Mouse (Mus musculus) stomach, embryonic 15.5 days (tissue): ENCODE measurements around the gene Ube2n. TPM values are rescaled to one million over a fixed set of nuclear protein-coding genes. Genes with fewer than 3 reads are reported as not detected.
"Not testable (repeated sequence)": the region's sequence is repeated elsewhere in the genome, so short reads cannot be mapped to it uniquely, and the experiment has no call there.

Source experiments
- ATAC-seq: fragments of 200-750 bp; cut with Nextera tagmentation; 2 replicates; pipeline ENCODE4 v1.8.0; 2017; ENCODE audit warnings: low read depth, moderate number of reproducible peaks, moderate TSS enrichment; ENCODE audit not compliant: insufficient read depth, low FRiP score
- H3K27ac ChIP-seq: fragments of 300-500 bp; sonication (generic); 2 replicates; pipeline ENCODE4 v1.5.1; 2015; ENCODE audit warnings: mild to moderate bottlenecking, inconsistent platforms
- H3K27me3 ChIP-seq: fragments of 300-500 bp; sonication (generic); replicated peaks from 2 replicates; pipeline ENCODE4 v1.6.1; 2015; ENCODE audit warnings: inconsistent platforms
- H3K36me3 ChIP-seq: fragments of 300-500 bp; sonication (generic); 2 replicates; pipeline ENCODE4 v1.6.1; 2015; ENCODE audit warnings: inconsistent platforms
- H3K4me1 ChIP-seq: fragments of 300-500 bp; sonication (generic); 2 replicates; pipeline ENCODE4 v1.6.1; 2015; ENCODE audit warnings: inconsistent platforms
- H3K4me2 ChIP-seq: fragments of 300-500 bp; sonication (generic); 2 replicates; pipeline ENCODE4 v1.6.1; 2015; ENCODE audit warnings: mild to moderate bottlenecking, inconsistent platforms
- H3K4me3 ChIP-seq: fragments of 300-500 bp; sonication (generic); replicated peaks from 2 replicates; pipeline ENCODE4 v1.5.1; 2015; ENCODE audit warnings: inconsistent platforms
- H3K9ac ChIP-seq: fragments of 300-500 bp; sonication (generic); 2 replicates; pipeline ENCODE4 v1.6.1; 2015; ENCODE audit warnings: inconsistent platforms
- H3K9me3 ChIP-seq: fragments of 300-500 bp; sonication (generic); 2 replicates; pipeline ENCODE4 v1.6.1; 2016; ENCODE audit warnings: inconsistent platforms
- WGBS: fragments of 180-500 bp; shearing (Covaris S2); methylation state at CpG from one replicate; pipeline ENCODE4 v1.1.7; 2015; 5-methylcytosine and 5-hydroxymethylcytosine counted together
- polyA plus RNA-seq: library from polyadenylated mRNA; unstranded; fragments of >200 nt; fragmentation: Nextera tagmentation; extraction: Ambion mirVana; gene quantifications from 2 replicates; pipeline ENCODE4 v1.2.1, GENCODE M21; 2015

Ube2n gene
- polyA plus RNA-seq, 1 experiment from 2014 or later = 284 TPM

DNA sequence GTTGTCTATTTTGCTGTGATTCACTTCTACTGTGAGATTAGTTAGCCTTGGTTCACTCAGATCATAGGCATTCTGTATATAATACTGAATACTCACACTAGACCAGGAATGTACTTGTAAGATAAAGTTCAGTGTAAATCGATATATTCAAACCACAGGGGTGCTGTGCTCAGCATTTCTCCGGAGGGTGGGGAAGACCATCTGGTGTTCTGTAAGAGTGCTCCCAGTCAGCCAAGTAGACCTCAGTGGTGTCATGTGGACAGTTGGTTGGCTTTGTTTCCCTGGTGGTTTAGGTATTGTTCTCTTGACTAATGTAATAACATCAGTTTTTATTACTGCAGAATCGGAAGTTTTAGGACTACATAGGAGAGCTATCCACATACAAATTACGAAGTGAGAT, 30.1 kb downstream of the Ube2n start:
- Histone ChIP-seq H3K4me3 (no peak overlapping the region), H3K27ac (no peak overlapping the region), H3K27me3 (no peaks in the 10 kb centered on the region), H3K4me2 (no peak overlapping the region), H3K36me3 (peaks cover 16% of the 10 kb centered on the region), H3K9ac (no peak overlapping the region), H3K9me3 (no peaks in the 10 kb centered on the region), H3K4me1 (no peaks in the 10 kb centered on the region)
- ATAC-seq = no peak
- 63% methylated on average over 4 of the region's 4 CpGs for WGBS

DNA sequence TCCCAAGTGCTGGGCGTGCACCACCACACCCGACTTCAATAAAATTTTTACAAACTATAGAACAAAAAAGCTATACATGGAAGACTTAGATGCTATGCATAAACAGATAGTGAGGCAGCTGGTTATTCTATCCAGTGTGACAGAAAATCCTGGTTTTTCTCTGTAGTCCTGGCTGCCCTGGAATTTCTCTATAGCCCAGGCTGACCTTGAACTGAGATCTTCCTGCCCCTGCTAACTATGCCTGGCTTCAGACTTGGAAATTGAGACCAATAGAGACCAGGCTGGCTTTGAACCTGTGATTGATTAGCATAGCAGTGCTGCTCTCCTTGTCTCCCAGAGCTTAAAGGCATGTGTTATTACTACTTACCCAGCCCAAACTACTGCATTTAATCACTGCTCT, 31.2 kb downstream of the Ube2n start:
- ATAC-seq = no peak
- Histone ChIP-seq H3K9ac (no peak overlapping the region), H3K4me1 (no peaks in the 10 kb centered on the region), H3K9me3 (no peaks in the 10 kb centered on the region), H3K4me2 (no peak overlapping the region), H3K4me3 (no peak overlapping the region), H3K36me3 (peaks cover 18% of the 10 kb centered on the region), H3K27ac (no peak overlapping the region), H3K27me3 (no peaks in the 10 kb centered on the region)
- WGBS = 89% methylated on average over 2 of the region's 2 CpGs

DNA sequence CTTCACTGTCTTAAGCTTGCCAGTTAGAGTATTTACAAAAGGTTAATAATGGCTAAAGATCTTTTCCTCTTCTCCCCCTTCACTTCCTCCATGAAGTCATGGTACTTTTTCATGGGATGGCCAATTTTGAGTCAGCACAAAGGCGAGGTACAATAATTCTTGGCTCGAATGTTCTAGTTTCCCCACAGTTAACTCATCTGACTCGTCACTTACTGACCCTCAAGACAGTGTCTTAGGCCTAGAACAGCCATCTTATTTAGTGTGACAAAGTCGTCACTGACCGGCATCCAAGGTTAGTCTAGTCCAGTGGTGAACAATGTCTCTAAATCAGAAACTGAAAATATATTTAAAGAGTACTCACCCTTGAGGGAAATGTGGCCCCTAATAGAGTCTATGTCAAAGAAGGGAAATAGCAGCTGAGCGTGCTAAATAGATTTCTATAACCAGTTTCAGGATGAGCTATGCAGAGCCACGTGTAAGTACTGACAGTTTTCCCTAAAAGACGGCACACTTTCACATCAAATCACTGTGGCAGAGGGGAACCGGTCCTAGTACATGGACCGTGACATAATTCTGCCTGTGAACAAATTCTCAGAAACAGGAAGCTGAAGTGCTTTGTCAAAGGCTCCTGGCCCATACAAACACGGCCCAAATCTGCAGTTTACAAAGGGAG, 33.3 kb downstream of the Ube2n start:
- no peak for ATAC-seq
- H3K4me3 ChIP-seq = no peak overlapping the region
- no peak overlapping the region for H3K4me2 ChIP-seq
- H3K27me3 ChIP-seq = no peaks in the 10 kb centered on the region
- 81% methylated on average over 11 of the region's 11 CpGs for WGBS
- no peaks in the 10 kb centered on the region for H3K9me3 ChIP-seq
- no peak overlapping the region for H3K27ac ChIP-seq
- no peaks in the 10 kb centered on the region for H3K4me1 ChIP-seq
- H3K36me3 ChIP-seq = peaks cover 18% of the 10 kb centered on the region
- no peak overlapping the region for H3K9ac ChIP-seq

DNA sequence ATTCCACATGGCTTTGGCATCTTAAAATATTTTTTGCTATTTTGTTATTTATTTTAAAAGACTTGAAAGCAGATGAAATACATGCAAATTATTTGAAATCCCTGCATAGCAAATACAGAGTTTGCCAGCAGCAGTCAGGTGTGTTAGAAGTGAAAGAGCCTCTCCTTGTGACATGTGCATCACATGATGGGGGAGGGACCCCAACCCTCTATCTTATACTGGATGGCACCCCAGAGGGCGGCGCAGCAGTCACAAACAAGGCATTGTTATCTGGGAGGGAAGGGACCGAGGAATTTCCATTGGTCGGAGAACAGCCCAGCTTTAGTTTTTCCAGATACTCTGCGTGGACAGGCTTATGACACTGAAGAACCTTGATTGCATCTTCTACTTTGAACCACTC, 34.1 kb downstream of the Ube2n start:
- H3K27ac ChIP-seq, H3K9ac ChIP-seq, H3K9me3 ChIP-seq, ATAC-seq, H3K4me2 ChIP-seq, H3K4me1 ChIP-seq, H3K4me3 ChIP-seq, H3K27me3 ChIP-seq: not testable (repeated sequence)
- WGBS = 71% methylated on average over 5 of the region's 5 CpGs
- peaks cover 18% of the 10 kb centered on the region for H3K36me3 ChIP-seq

DNA sequence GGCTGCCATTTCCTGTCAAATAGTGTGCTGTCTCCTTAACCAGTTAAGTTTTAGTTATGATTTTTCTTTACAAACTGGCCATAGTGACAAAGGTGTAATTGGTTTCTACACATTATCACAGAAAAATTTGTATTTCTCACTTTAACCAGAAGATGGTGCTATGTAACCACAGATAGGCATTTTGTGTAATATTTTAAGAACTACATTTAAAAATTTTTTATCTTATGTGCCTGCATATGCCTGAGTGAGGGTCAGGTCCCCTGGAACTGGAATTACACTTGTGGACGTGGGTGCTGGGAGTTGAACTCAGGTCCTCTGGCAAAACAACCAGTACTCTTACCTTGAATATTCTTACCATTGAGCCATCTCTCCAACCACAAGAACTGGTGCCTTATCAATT, 35.6 kb downstream of the Ube2n start:
- Histone ChIP-seq H3K4me2 (no peak overlapping the region), H3K4me1 (no peaks in the 10 kb centered on the region), H3K9ac (no peak overlapping the region), H3K36me3 (peaks cover 18% of the 10 kb centered on the region), H3K27ac (no peak overlapping the region), H3K27me3 (no peaks in the 10 kb centered on the region), H3K9me3 (no peaks in the 10 kb centered on the region), H3K4me3 (no peak overlapping the region)
- ATAC-seq = no peak
- 50% methylated on average over 1 of the region's 1 CpGs for WGBS

DNA sequence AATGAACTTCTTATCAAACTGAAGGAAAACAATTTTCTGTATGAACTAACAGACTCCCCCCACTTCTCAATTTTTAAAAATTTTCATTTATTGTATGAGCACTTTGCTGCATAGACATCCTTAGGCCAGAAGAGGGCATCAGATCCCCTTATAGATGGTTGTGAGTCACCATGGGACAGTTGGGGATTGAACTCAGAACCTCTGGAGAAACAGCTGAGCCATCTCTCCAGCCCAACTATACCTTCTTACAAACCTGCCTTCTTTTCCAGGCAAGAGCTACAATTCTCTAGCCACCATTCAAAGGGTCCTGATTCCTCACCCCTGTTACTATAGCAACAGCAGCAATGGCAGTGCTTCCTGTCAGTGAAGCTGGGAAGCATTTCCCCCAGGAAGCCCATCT, 36.8 kb downstream of the Ube2n start:
- no peak overlapping the region for H3K4me2 ChIP-seq
- H3K4me3 ChIP-seq = no peak overlapping the region
- H3K27ac ChIP-seq = no peak overlapping the region
- H3K9me3 ChIP-seq = no peaks in the 10 kb centered on the region
- ATAC-seq = no peak
- H3K27me3 ChIP-seq = no peaks in the 10 kb centered on the region
- H3K36me3 ChIP-seq = 0 out of 2 replicates have a peak, but pooled peaks cover 8% of the 10 kb centered on the region
- H3K4me1 ChIP-seq = no peaks in the 10 kb centered on the region
- no peak overlapping the region for H3K9ac ChIP-seq

DNA sequence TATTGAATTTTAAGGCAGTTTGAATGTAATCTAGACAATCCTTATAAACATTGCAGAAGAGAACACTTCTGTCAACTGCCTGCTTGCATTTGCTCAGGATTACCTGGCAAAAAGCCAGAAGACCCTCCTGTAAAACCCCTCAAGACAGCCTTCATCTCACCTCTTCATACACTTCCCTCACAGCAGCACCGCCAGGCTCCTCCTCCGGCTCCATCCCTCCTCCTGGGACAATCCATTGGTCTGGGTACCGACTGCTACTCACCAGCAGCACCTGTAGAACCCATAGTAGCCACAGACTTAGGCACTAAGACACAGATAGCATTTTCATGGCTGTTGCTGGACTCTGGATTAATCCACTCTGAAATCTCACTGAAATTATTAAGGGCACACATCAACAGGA, 37.4 kb downstream of the Ube2n start:
- Histone ChIP-seq H3K36me3 (0 out of 2 replicates have a peak, but pooled peaks cover 8% of the 10 kb centered on the region), H3K4me2 (no peak overlapping the region), H3K9ac (no peak overlapping the region), H3K4me1 (no peaks in the 10 kb centered on the region), H3K9me3 (no peaks in the 10 kb centered on the region), H3K4me3 (no peak overlapping the region), H3K27me3 (no peaks in the 10 kb centered on the region), H3K27ac (no peak overlapping the region)
- 41% methylated on average over 3 of the region's 3 CpGs for WGBS
- ATAC-seq = no peak

DNA sequence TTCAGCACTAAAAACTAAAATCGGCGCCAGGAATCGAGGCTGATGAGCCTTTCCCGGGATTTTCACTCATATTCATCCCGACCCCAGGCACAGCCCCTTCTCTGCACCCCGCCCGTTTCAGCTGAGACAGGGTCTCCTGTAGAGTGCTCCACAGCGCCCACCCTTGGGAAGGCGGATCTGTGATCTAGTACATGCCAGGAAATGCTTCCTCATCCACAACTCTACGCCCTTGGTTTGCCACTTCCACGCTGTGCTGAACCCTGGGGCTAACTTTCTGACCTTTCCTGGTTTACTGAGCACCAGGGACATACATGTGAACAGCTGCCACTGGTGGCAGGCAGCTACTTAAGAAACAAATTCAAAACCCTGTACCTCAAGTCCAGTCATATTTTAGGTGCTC, 40.9 kb downstream of the Ube2n start:
- Histone ChIP-seq H3K9me3 (no peaks in the 10 kb centered on the region), H3K4me2 (no peak overlapping the region), H3K4me3 (no peak overlapping the region), H3K9ac (no peak overlapping the region), H3K27me3 (no peaks in the 10 kb centered on the region), H3K4me1 (no peaks in the 10 kb centered on the region), H3K36me3 (no peaks in the 10 kb centered on the region), H3K27ac (no peak overlapping the region)
- ATAC-seq = no peak
- WGBS = 79% methylated on average over 11 of the region's 11 CpGs

DNA sequence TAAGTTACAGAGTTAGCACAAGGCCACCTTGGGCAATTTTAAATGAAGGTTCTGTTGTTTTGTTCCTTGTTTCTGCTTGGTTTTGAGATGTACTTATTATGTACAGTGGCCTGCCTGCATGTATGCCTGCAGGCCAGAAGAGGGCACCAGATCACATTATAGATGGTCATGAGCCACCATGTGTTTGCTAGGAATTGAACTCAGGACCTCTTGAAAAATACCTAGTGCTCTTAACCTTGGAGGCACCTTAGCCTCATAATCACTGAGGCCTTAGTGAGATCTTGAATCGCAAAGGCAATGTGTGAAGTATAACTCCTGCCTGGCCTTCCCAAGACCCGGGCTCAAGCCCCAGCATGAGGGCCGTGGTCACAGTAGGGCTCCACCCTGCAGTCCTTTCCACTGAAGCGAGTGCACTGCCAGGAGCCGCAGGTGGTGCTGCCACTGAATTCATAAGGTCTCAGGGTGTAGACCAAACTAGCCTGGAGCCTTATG, 42.4 kb downstream of the Ube2n start:
- H3K9ac ChIP-seq = no peak overlapping the region
- no peaks in the 10 kb centered on the region for H3K36me3 ChIP-seq
- H3K27ac ChIP-seq = no peak overlapping the region
- H3K4me3 ChIP-seq = no peak overlapping the region
- H3K4me2 ChIP-seq = no peak overlapping the region
- peaks cover 8% of the 10 kb centered on the region; the same call in 1 of the 2 replicates for H3K4me1 ChIP-seq
- ATAC-seq = 0 out of 2 replicates have a peak, but pooled peaks have one; percentile 18
- H3K9me3 ChIP-seq = no peaks in the 10 kb centered on the region
- no peaks in the 10 kb centered on the region for H3K27me3 ChIP-seq
- WGBS = 91% methylated on average over 5 of the region's 5 CpGs

DNA sequence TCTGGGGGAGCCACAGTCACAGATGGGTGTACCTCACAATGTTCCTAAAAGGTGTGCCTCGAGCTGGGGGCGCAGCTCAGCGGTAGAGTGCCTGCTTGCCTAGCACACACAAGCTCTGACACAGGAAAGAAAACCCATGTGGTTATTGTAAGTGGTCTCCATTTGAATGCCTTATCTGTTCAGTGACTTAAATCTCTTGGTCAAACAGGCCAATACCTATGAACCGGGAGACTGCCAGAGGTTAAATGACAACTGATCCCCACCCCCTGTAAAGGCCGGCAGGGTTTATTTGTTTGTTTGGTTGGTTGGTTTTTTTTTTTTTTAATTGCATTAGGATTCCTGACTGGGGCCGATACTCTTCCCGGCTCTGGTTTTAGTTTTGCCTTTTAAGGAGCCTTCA, 44.5 kb downstream of the Ube2n start:
- no peaks in the 10 kb centered on the region for H3K36me3 ChIP-seq
- H3K27me3 ChIP-seq = no peaks in the 10 kb centered on the region
- ATAC-seq = no peak
- no peak overlapping the region for H3K27ac ChIP-seq
- peaks cover 10% of the 10 kb centered on the region; the same call in 1 of the 2 replicates for H3K4me1 ChIP-seq
- no peak overlapping the region for H3K4me2 ChIP-seq
- WGBS = 67% methylated on average over 7 of the region's 7 CpGs
- no peaks in the 10 kb centered on the region for H3K9me3 ChIP-seq
- no peak overlapping the region for H3K4me3 ChIP-seq
- H3K9ac ChIP-seq = no peak overlapping the region

DNA sequence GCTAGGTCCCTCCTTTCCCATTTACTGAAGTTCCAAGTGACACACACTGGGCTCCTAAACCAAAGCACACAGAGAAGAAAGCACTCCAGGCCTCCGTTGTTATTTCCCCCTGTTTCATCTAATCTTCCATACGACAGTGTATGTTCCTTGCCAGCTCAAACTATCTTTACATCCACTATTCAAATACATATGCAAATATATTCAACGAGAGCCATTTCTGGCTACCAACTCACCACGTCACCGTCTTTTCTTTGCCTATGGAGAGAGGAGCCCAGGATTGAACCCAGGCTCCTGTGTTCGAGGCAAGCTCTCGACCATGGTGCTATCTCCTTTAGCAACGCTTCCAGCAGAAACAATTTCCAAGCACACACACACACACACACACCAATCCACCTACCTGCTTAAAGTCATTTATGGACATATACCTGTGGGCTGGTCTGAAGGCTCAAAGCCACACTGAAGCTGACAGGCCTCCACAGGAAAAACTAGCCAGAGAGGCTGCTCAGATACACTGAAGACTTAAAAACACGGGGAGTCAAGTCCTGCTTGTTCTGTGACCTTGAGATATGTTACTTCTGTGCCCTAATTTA, 45.5 kb downstream of the Ube2n start:
- Histone ChIP-seq H3K4me1 (peaks cover 18% of the 10 kb centered on the region; the same call in 1 of the 2 replicates), H3K4me3 (no peak overlapping the region), H3K27ac (no peak overlapping the region), H3K9ac (no peak overlapping the region), H3K27me3 (no peaks in the 10 kb centered on the region), H3K9me3 (no peaks in the 10 kb centered on the region), H3K36me3 (no peaks in the 10 kb centered on the region), H3K4me2 (no peak overlapping the region)
- WGBS = 79% methylated on average over 9 of the region's 9 CpGs
- ATAC-seq = no peak

DNA sequence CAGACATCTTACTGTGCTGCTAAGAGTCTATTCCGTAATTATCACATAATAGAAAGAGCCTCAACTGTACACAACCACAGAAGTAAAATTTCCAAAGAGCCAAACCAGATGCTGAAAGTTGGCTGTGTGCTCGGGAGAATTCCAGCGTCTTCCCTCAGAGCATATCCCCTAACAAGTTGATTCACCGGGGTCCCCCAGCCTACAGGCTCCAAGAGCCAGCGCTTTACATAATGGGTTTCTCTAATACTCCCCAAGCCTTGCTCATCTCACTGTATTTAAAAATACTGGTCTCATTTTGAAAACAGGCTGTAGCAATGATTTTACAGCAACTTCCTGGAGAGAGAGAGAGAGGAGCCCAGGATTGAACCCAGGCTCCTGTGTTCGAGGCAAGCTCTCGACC, 46.7 kb downstream of the Ube2n start:
- H3K36me3 ChIP-seq = no peaks in the 10 kb centered on the region
- H3K27me3 ChIP-seq = no peaks in the 10 kb centered on the region
- peak overlapping the region; percentile 29; the same call in 1 of the 2 replicates for H3K9ac ChIP-seq
- H3K4me2 ChIP-seq = peak overlapping the region; percentile 79
- WGBS = 34% methylated on average over 7 of the region's 7 CpGs
- no peaks in the 10 kb centered on the region for H3K9me3 ChIP-seq
- H3K27ac ChIP-seq = no peak overlapping the region; the same call in 1 of the 2 replicates
- ATAC-seq = no peak
- H3K4me3 ChIP-seq = peak overlapping the region; percentile 83
- peaks cover 20% of the 10 kb centered on the region; the same call in 1 of the 2 replicates for H3K4me1 ChIP-seq
